Mouse (Mus musculus): ENCODE data around the gene Tnfrsf14. TPM values are rescaled to one million over a fixed set of nuclear protein-coding genes. Genes with fewer than 3 reads are reported as not detected.

Gene Tnfrsf14
- total RNA-seq, 2 experiments from 2014 or later = 775 to 899 TPM

GRCm38 (mm10) chr4:154925413-154925812, 3.0 kb downstream of the Tnfrsf14 start:
- ATAC-seq (replicated peaks; ENCODE audit: low FRiP score, poor library complexity, severe bottlenecking) = no peak

DNA sequence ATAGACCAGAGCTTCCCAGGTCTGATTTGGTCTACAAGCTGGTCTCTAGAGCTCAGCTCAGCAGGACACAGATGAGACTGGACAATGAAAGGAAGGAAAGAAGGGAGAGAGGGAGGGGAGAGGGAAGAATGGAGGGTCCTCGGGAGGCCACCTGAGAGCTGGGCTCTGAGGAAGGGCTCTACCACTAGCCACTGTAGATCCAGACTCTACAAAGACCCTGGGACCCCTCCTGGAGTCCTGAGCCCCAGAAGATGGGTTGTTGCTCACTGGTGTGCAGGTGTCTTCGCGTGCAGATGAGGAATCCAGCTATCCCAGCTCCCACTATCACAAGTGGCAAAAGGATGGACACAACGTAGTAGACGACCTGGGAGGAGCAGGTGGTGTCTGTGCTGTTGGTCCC, 5.4 kb downstream of the Tnfrsf14 start:
- ATAC-seq (replicated peaks; ENCODE audit: low FRiP score, poor library complexity, severe bottlenecking) = no peak

DNA sequence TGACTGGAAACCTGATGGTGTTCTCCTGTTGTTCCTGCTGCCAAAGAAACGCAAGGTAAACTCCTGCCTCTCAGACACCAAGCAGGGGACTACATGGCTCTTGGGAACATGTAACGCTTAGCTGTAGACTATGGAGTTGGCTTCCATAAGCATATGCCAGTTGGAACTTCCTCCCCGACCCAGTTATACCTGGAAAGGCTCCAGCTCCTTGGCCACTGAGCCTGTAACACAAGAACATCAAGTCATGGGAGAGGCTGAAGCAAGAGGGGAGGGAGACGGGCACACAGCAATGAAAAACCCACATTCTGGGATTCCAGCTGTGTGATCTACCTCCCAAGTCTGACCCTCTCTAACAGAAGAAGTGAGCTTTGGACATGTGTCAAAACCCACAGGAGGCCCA, 6.1 kb downstream of the Tnfrsf14 start:
- ATAC-seq (replicated peaks; ENCODE audit: low FRiP score, poor library complexity, severe bottlenecking) = no peak

DNA sequence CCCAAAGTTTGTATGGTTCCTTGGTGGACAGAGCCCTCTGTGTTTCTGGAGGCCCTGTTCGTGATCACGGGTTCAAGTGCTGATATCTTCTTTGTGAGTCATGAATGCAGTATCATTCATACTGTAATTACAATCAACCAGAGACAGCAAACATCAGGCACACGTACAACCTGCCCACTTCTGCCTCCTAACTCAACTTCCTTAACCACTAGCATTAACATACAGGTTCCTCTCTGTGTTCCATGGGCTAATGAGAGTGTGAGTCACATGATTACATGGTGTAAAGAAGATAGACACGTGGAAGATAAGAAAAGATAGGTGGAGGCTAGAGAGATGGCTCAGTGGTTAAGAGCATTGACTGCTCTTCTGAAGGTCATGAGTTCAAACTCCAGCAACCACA, 11.7 kb downstream of the Tnfrsf14 start:
- no peak for ATAC-seq (replicated peaks; ENCODE audit: low FRiP score, poor library complexity, severe bottlenecking)

DNA sequence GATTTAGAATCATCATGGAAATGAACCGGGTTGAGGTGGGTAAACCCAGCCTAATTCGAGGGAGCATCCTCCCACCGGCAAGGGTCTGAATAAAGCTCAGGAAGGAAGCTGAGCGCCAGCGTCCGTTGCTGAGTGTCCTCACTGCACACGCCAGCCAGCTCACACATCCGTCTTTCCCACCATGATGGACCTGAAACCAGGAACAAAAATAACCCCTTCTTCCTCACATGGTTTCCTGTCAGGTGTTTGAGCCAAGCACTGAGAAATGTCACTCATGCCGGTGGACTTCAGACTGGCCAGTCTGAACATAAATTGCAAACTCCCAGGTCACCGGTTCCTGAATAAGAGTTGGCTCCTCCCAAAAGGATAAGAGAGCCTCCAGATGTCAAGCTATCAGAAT, 13.1 kb downstream of the Tnfrsf14 start:
- ATAC-seq (replicated peaks; ENCODE audit: low FRiP score, poor library complexity, severe bottlenecking) = no peak

GRCm38 (mm10) chr4:154914707-154915106, 13.7 kb downstream of the Tnfrsf14 start:
- no peak for ATAC-seq (replicated peaks; ENCODE audit: low FRiP score, poor library complexity, severe bottlenecking)

- ATAC-seq (replicated peaks; ENCODE audit: low FRiP score, poor library complexity, severe bottlenecking) = no peak
These were observed 14.1 kb downstream of the Tnfrsf14 start for GRCm38 (mm10) chr4:154914252-154914651.

DNA sequence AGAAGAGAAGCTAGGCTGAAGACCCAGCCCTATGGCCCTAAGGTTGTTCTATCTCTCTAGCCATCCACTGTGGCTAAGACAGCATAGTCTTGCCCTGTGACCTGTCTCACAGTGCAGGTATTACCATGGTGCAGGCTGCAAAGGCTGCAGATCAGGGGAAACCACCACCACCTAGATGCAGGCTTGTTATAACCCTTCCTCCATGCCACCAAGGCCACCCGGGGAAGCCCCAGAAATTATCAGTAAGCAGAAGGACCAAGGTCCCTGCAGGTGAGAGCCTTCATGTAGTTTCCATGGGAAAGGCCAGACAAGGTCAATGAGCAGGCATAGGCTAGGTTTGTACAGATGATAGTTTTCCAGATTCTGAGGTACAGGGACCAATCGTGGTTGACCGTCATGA, 14.5 kb downstream of the Tnfrsf14 start:
- ATAC-seq (replicated peaks; ENCODE audit: low FRiP score, poor library complexity, severe bottlenecking) = no peak

DNA sequence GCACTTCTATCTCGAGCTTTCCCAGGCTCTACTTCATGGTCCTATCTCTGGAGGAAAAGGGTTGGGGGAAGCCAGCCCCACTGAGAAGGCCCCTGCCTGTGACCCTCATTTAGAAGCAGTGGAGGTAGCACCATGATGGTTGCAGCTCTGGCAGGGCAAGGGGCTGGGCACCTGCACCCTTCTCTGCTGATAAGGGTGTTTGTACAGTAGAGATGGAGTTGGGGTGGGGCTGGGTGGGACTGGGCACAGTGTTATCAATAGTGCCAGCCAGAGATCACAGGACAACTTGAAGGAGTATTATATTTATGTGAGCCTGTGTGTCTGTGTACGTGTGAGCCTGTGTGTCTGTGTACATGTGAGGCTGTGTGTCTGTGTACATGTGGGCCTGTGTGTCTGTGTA, 16.7 kb downstream of the Tnfrsf14 start:
- ATAC-seq (replicated peaks; ENCODE audit: low FRiP score, poor library complexity, severe bottlenecking) = peak; percentile 77

GRCm38 (mm10) chr4:154910606-154911522, 17.5 kb downstream of the Tnfrsf14 start:
- ATAC-seq (replicated peaks; ENCODE audit: low FRiP score, poor library complexity, severe bottlenecking) = peak; percentile 60

GRCm38 (mm10) chr4:154908490-154908889, 19.9 kb downstream of the Tnfrsf14 start:
- ATAC-seq (replicated peaks; ENCODE audit: low FRiP score, poor library complexity, severe bottlenecking) = no peak

DNA sequence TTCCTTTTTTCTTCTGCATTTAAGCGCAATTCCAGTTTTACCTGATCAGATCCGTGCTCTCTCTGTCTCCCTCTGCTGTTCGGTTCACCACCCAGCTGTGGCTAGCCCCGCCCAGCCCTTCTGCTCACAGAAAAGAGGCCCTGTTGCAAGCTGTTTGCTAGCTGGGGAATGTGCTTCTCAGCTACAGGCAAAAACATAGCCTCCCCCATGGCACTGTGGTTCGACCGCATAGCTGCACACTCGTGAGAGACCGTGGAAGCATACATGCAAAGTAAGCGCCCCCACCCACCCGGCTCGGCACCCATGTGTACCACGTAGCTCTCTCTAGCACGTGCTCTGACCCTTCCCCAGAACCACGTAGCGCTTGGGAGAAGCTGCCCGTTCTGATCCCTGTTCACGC, 20.5 kb downstream of the Tnfrsf14 start:
- peak; percentile 64 for ATAC-seq (replicated peaks; ENCODE audit: low FRiP score, poor library complexity, severe bottlenecking)

GRCm38 (mm10) chr4:154904185-154905071, 23.9 kb downstream of the Tnfrsf14 start:
- ATAC-seq (replicated peaks; ENCODE audit: low FRiP score, poor library complexity, severe bottlenecking) = peak; percentile 85

DNA sequence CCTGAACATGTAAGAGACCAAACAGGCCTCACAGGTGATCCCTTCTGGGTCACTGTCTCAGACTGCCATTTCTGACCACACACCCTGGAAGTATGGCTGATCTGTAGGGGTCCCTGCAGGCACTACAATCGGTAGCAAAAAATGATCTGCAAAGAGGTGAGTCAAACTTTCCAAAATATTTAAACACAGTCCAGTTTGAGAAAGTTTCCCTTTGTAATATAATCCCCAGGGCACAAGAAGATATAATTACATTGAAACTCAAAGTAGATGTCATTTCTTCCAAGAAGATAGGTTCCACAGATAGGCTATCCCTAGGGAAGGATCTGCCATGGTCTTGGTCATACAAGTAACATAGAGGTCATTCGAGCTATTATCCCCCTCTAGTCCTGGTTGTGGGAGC, 26.0 kb downstream of the Tnfrsf14 start:
- no peak for ATAC-seq (replicated peaks; ENCODE audit: low FRiP score, poor library complexity, severe bottlenecking)

- peak; percentile 82 for ATAC-seq (replicated peaks; ENCODE audit: low FRiP score, poor library complexity, severe bottlenecking)
These were observed 29.6 kb downstream of the Tnfrsf14 start, which contains the start of gene Fam213b for GRCm38 (mm10) chr4:154898506-154899446. Fam213b (minus strand) TSS chr4:154899135.

GRCm38 (mm10) chr4:154897676-154898465, 30.5 kb downstream of the Tnfrsf14 start:
- no peak for ATAC-seq (replicated peaks; ENCODE audit: low FRiP score, poor library complexity, severe bottlenecking)

DNA sequence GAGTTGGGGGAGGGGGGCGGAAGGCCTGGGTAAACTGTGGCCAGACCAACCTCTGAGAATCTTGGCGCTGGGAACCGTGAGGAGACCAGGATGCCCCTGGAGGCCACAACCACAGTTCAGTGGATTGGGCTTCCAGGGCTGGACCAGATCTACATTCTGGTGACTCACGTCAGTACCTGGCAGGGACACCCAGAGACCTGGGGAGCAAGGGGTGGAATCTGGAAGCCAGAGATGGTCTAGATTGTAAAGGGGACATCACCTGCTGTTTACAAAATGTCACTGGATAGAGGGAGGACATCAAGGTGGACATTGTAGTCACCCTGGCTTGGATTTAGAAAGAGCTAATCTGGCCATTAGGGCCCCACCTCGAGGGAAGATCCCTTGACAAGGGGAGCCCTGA, 32.8 kb downstream of the Tnfrsf14 start:
- no peak for ATAC-seq (replicated peaks; ENCODE audit: low FRiP score, poor library complexity, severe bottlenecking)

DNA sequence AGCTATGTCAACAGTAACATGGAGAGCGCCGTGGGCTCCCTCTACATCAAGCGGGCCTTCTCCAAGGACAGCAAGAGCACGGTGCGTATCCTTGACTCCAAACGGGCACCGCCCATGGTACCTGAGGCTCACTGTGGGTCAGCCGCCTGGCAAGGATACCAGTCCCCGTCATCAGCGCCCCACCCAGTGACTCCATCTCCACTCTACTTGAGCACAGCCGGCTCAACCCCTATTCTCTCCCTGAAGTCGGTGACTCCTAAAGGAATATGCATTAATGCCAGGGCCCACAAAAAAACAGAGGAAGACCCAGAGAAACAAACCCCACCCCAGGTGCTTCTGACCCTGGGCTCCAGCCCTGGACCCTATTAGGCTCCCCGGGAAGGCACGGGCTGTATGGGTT, 37.5 kb downstream of the Tnfrsf14 start:
- no peak for ATAC-seq (replicated peaks; ENCODE audit: low FRiP score, poor library complexity, severe bottlenecking)

Measured in erythroid progenitor cell, adult 5-6 weeks (primary cell).